Mouse (Mus musculus) central nervous system, embryonic 14 days (tissue): Measurements from ENCODE around the gene Rce1. TPM values are rescaled to one million over a fixed set of nuclear protein-coding genes. Genes with fewer than 3 reads are reported as not detected.

Source experiments
- polyA plus RNA-seq: library from polyadenylated mRNA; depleted of rRNA; stranded (reverse); fragments of >200 nt; gene quantifications from 2 replicates; pipeline ENCODE4 v1.2.3, GENCODE M21; 2012; rRNA removed

Rce1 gene
- polyA plus RNA-seq = 67.2 and 67.5 TPM in 2 replicates

GRCm38 (mm10) chr19:4625179-4625828 lies at the start of gene Rce1:
Gene Rce1, minus strand, starts transcription at chr19:4625641.

DNA sequence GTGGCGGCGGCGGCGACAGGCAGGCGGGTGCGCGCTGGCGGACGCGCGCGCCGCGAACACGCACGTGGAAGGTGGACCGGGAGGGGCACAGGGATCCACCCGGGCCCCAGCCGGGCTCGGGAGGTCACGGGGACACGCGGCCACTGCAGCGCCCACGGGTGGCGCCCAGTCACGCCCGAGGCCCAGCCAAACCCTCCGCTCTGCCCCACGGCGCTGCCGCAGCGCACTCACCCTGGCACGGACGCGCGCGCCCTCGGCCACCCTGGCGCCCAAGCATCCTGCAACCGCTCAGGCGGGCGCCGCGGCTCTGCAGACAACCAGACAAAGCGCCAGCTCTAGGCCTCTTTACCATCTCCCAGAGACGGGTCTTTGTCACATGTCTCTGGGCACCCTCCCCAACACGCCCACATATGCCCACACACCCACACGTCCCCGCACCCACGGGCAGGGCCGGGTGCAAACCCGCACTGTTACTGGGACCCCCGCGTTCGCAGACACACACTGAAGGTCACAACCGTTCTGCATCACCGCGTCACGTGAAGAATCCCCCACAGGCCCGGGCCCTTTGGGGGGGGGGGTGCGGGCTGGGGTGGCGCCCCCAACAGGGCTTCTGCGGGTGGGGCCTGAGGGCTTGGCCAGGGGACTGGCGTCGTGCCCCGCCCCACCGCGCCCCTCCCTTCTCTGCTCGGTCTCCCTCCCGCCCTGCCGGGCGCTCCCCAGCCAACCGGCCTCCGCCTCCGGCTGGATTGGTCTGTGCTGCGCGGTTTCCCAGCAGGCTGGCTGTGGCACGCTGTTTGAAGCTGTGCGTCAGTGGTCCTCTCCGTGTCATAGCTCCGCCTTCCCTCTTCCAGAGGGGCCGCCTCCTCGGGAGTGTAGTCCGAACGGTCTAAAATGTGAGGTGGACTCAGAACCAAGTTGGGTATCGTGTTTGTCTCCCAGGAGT lies 10.0 kb downstream of the Rce1 start, which contains the start of gene Lrfn4:
Lrfn4 (minus strand) TSS at position 517 of the 943 bp plus-strand sequence.

Other genes with a start within 250 kb of the Rce1 start
- gene Kdm2a, start 227.4 kb downstream of the Rce1 start, polyA plus RNA-seq = 80.2 and 85.5 TPM in 2 replicates
- 5.3 and 9.9 TPM in 2 replicates for gene Rhod, start 186.2 kb downstream of the Rce1 start, polyA plus RNA-seq
- gene Syt12, start 148.2 kb downstream of the Rce1 start, polyA plus RNA-seq = 1.7 and 1.9 TPM in 2 replicates
- gene 2010003K11Rik, start 127.1 kb downstream of the Rce1 start, polyA plus RNA-seq = not detected in 2 replicates
- 11.3 and 13.4 TPM in 2 replicates for gene Pcx, start 115.2 kb downstream of the Rce1 start, polyA plus RNA-seq
- 72.8 TPM in 2 replicates for gene Lrfn4, start 10.0 kb downstream of the Rce1 start, polyA plus RNA-seq
- 4.1 and 4.2 TPM in 2 replicates for gene Gm960, start 73.0 kb upstream of the Rce1 start, polyA plus RNA-seq
- 33.1 and 35.5 TPM in 2 replicates for gene Sptbn2, start 85.5 kb upstream of the Rce1 start, polyA plus RNA-seq
- 89.3 and 101 TPM in 2 replicates for gene Rbm4b, start 130.9 kb upstream of the Rce1 start, polyA plus RNA-seq
- 150 and 168 TPM in 2 replicates for gene Rbm4, start 168.3 kb upstream of the Rce1 start, polyA plus RNA-seq
- gene Gm21992, start 186.0 kb upstream of the Rce1 start, polyA plus RNA-seq = 17.5 and 26.3 TPM in 2 replicates
- gene Rbm14, start 186.0 kb upstream of the Rce1 start, polyA plus RNA-seq = 59.1 and 61.9 TPM in 2 replicates
- 44.2 and 54.2 TPM in 2 replicates for gene Ccs, start 213.7 kb upstream of the Rce1 start, polyA plus RNA-seq
- gene Ccdc87, start 213.7 kb upstream of the Rce1 start, polyA plus RNA-seq = 0.28 and 0.48 TPM in 2 replicates
- 58.6 and 72.9 TPM in 2 replicates for gene Ctsf, start 229.5 kb upstream of the Rce1 start, polyA plus RNA-seq